Mouse (Mus musculus): Measurements from ENCODE around the gene Akr1c19.
"Not testable (repeated sequence)": the region's sequence is repeated elsewhere in the genome, so short reads cannot be mapped to it uniquely, and the experiment has no call there.

The Akr1c19 gene

GRCm38 (mm10) chr13:4228441-4228840 lies at the start of gene Akr1c19:
Gene Akr1c19, plus strand, starts transcription at chr13:4228700.
- no peak for DNase-seq (ENCODE audit: inconsistent ontology term)

- DNase-seq (ENCODE audit: inconsistent ontology term): not testable (repeated sequence)
Measured at GRCm38 (mm10) chr13:4181321-4181720, 47.2 kb upstream of the Akr1c19 start.

GRCm38 (mm10) chr13:4183116-4183515 lies 45.4 kb upstream of the Akr1c19 start:
- no peak for DNase-seq (ENCODE audit: inconsistent ontology term)

GRCm38 (mm10) chr13:4186641-4187411 lies 41.7 kb upstream of the Akr1c19 start:
- DNase-seq (ENCODE audit: inconsistent ontology term): not testable (repeated sequence)

GRCm38 (mm10) chr13:4188174-4188573 lies 40.3 kb upstream of the Akr1c19 start:
- DNase-seq (ENCODE audit: inconsistent ontology term): peak; percentile 9

- DNase-seq (ENCODE audit: inconsistent ontology term): peak; percentile 30
Measured at GRCm38 (mm10) chr13:4190904-4191303, 37.6 kb upstream of the Akr1c19 start, which contains the start of gene Akr1c13. Gene Akr1c13, plus strand, starts transcription at chr13:4191150.

- no peak for DNase-seq (ENCODE audit: inconsistent ontology term)
Measured at GRCm38 (mm10) chr13:4192511-4192910, 36.0 kb upstream of the Akr1c19 start.

GRCm38 (mm10) chr13:4206147-4206903 lies 22.2 kb upstream of the Akr1c19 start:
- no peak for DNase-seq (ENCODE audit: inconsistent ontology term)

- peak; percentile 34 for DNase-seq (ENCODE audit: inconsistent ontology term)
Measured at GRCm38 (mm10) chr13:4211560-4212299, 16.8 kb upstream of the Akr1c19 start.

- peak; percentile 36 for DNase-seq (ENCODE audit: inconsistent ontology term)
Measured at GRCm38 (mm10) chr13:4212309-4212708, 16.2 kb upstream of the Akr1c19 start.

GRCm38 (mm10) chr13:4215496-4215895 lies 13.0 kb upstream of the Akr1c19 start:
- DNase-seq (ENCODE audit: inconsistent ontology term): not testable (repeated sequence)

- DNase-seq (ENCODE audit: inconsistent ontology term): no peak
Measured at GRCm38 (mm10) chr13:4230841-4231623, 2.5 kb downstream of the Akr1c19 start.

GRCm38 (mm10) chr13:4233135-4233534 lies 4.6 kb downstream of the Akr1c19 start:
- no peak for DNase-seq (ENCODE audit: inconsistent ontology term)

- DNase-seq (ENCODE audit: inconsistent ontology term): no peak
Measured at GRCm38 (mm10) chr13:4233536-4234172, 5.2 kb downstream of the Akr1c19 start.

GRCm38 (mm10) chr13:4244861-4245559 lies 16.5 kb downstream of the Akr1c19 start:
- peak; percentile 27 for DNase-seq (ENCODE audit: inconsistent ontology term)

GRCm38 (mm10) chr13:4249347-4249746 lies 20.8 kb downstream of the Akr1c19 start:
- DNase-seq (ENCODE audit: inconsistent ontology term): no peak

- not testable (repeated sequence) for DNase-seq (ENCODE audit: inconsistent ontology term)
Measured at GRCm38 (mm10) chr13:4256894-4257293, 28.4 kb downstream of the Akr1c19 start.

- no peak for DNase-seq (ENCODE audit: inconsistent ontology term)
Measured at GRCm38 (mm10) chr13:4257349-4257748, 28.8 kb downstream of the Akr1c19 start.

GRCm38 (mm10) chr13:4264612-4265011 lies 36.1 kb downstream of the Akr1c19 start:
- no peak for DNase-seq (ENCODE audit: inconsistent ontology term)

- DNase-seq (ENCODE audit: inconsistent ontology term): no peak
Measured at GRCm38 (mm10) chr13:4265047-4265446, 36.5 kb downstream of the Akr1c19 start.
